Mouse (Mus musculus): ENCODE data around the gene Lctl. TPM values are rescaled to one million over a fixed set of nuclear protein-coding genes. Genes with fewer than 3 reads are reported as not detected.
"Not testable (repeated sequence)": the region's sequence is repeated elsewhere in the genome, so short reads cannot be mapped to it uniquely, and the experiment has no call there.

Gene Lctl
- polyA plus RNA-seq, 1 experiment from 2014 or later: not detected

GRCm38 (mm10) chr9:64174766-64175165 lies 57.8 kb downstream of the Lctl start:
- Histone ChIP-seq H3K4me3 (peak overlapping the region; percentile 68), H3K27me3 (ENCODE audit: low read depth, poor library complexity, severe bottlenecking) (no peaks in the 10 kb centered on the region), H3K36me3 (peaks cover 49% of the 10 kb centered on the region), H3K4me1 (peaks cover 20% of the 10 kb centered on the region), H3K27ac (no peak overlapping the region), H3K9me3 (replicated peaks) (no peaks in the 10 kb centered on the region)
- DNase-seq (ENCODE audit: low spot score): no peak
- WGBS: 73% methylated on average over 8 of the region's 8 CpGs

- no peaks in the 10 kb centered on the region for H3K9me3 ChIP-seq (replicated peaks)
- H3K4me1 ChIP-seq: peaks cover 24% of the 10 kb centered on the region
- WGBS: 90% methylated on average over 11 of the region's 11 CpGs
- peaks cover 55% of the 10 kb centered on the region for H3K36me3 ChIP-seq
- H3K27ac ChIP-seq: no peak overlapping the region
- H3K27me3 ChIP-seq (ENCODE audit: low read depth, poor library complexity, severe bottlenecking): no peaks in the 10 kb centered on the region
- DNase-seq (ENCODE audit: low spot score): no peak
- H3K4me3 ChIP-seq: 0 out of 2 replicates have a peak overlapping the region, but pooled peaks have one; percentile 68
Measured at GRCm38 (mm10) chr9:64175378-64175777, 58.4 kb downstream of the Lctl start.

GRCm38 (mm10) chr9:64178610-64178973 lies 61.6 kb downstream of the Lctl start:
- 46% methylated on average over 3 of the region's 3 CpGs for WGBS

GRCm38 (mm10) chr9:64178974-64179646 lies 62.2 kb downstream of the Lctl start, which contains the start of gene Snapc5:
Snapc5 (plus strand) TSS chr9:64179274.
- no peaks in the 10 kb centered on the region for H3K9me3 ChIP-seq (replicated peaks)
- no peaks in the 10 kb centered on the region for H3K27me3 ChIP-seq (ENCODE audit: low read depth, poor library complexity, severe bottlenecking)
- H3K36me3 ChIP-seq: peaks cover 82% of the 10 kb centered on the region
- peak within 1 kb of the TSS; percentile 73 for H3K4me3 ChIP-seq
- WGBS: under 1% methylated on average over 35 of the region's 35 CpGs
- H3K27ac ChIP-seq: peak within 1 kb of the TSS; percentile 83
- peak; percentile 94 for DNase-seq (ENCODE audit: low spot score)
- H3K4me1 ChIP-seq: peaks cover 19% of the 10 kb centered on the region

More at GRCm38 (mm10) chr9:64178610-64178973, 61.6 kb downstream of the Lctl start:
- peak overlapping the region; percentile 73 for H3K4me3 ChIP-seq
- H3K9me3 ChIP-seq (replicated peaks): no peaks in the 10 kb centered on the region
- no peaks in the 10 kb centered on the region for H3K27me3 ChIP-seq (ENCODE audit: low read depth, poor library complexity, severe bottlenecking)
- H3K4me1 ChIP-seq: peaks cover 19% of the 10 kb centered on the region
- DNase-seq (ENCODE audit: low spot score): no peak
- peak overlapping the region; percentile 83 for H3K27ac ChIP-seq
- H3K36me3 ChIP-seq: peaks cover 80% of the 10 kb centered on the region

GRCm38 (mm10) chr9:64183295-64183694 lies 66.3 kb downstream of the Lctl start:
- Histone ChIP-seq H3K4me1 (peaks cover 11% of the 10 kb centered on the region), H3K36me3 (peaks cover 82% of the 10 kb centered on the region)
- not testable (repeated sequence) for DNase-seq (ENCODE audit: low spot score); H3K27ac ChIP-seq; H3K4me3 ChIP-seq; H3K27me3 ChIP-seq (ENCODE audit: low read depth, poor library complexity, severe bottlenecking); H3K9me3 ChIP-seq (replicated peaks)
- 92% methylated on average over 5 of the region's 5 CpGs for WGBS

- peaks cover 82% of the 10 kb centered on the region for H3K36me3 ChIP-seq
- no peaks in the 10 kb centered on the region for H3K9me3 ChIP-seq (replicated peaks)
- no peaks in the 10 kb centered on the region for H3K27me3 ChIP-seq (ENCODE audit: low read depth, poor library complexity, severe bottlenecking)
- WGBS: 91% methylated on average over 5 of the region's 5 CpGs
- peaks cover 8% of the 10 kb centered on the region for H3K4me1 ChIP-seq
- no peak overlapping the region for H3K4me3 ChIP-seq
- no peak overlapping the region for H3K27ac ChIP-seq
- DNase-seq (ENCODE audit: low spot score): no peak
Measured at GRCm38 (mm10) chr9:64184166-64184840, 67.4 kb downstream of the Lctl start.

Other genes starting within 250 kb of the Lctl start
- gene Smad6, start 95.1 kb upstream of the Lctl start, polyA plus RNA-seq (2016; fragmentation: Nextera tagmentation; extraction: Ambion mirVana): 10.9 and 11.4 TPM in 2 replicates
- 47.1 and 52.1 TPM in 2 replicates for gene Zwilch, start 56.0 kb downstream of the Lctl start, polyA plus RNA-seq (2016; fragmentation: Nextera tagmentation; extraction: Ambion mirVana)
- 1,265 and 1,468 TPM in 2 replicates for gene Rpl4, start 56.2 kb downstream of the Lctl start, polyA plus RNA-seq (2016; fragmentation: Nextera tagmentation; extraction: Ambion mirVana)
- 28.6 and 31.5 TPM in 2 replicates for gene Snapc5, start 62.1 kb downstream of the Lctl start, polyA plus RNA-seq (2016; fragmentation: Nextera tagmentation; extraction: Ambion mirVana)
- gene Uchl4, start 118.1 kb downstream of the Lctl start, polyA plus RNA-seq (2016; fragmentation: Nextera tagmentation; extraction: Ambion mirVana): 3.5 and 3.7 TPM in 2 replicates
- 76.5 and 82.6 TPM in 2 replicates for gene Map2k1, start 136.5 kb downstream of the Lctl start, polyA plus RNA-seq (2016; fragmentation: Nextera tagmentation; extraction: Ambion mirVana)
- gene Tipin, start 164.4 kb downstream of the Lctl start, polyA plus RNA-seq (2016; fragmentation: Nextera tagmentation; extraction: Ambion mirVana): 299 and 311 TPM in 2 replicates
- 18.7 and 23.6 TPM in 2 replicates for gene Dis3l, start 224.1 kb downstream of the Lctl start, polyA plus RNA-seq (2016; fragmentation: Nextera tagmentation; extraction: Ambion mirVana)